ENCODE assay signal across 17 mouse cellular contexts in genomic region chr19:17168186-17168585, GRCm38 (mm10).
DNase-seq lines count a peak whose midpoint lies in the region; TF ChIP-seq lines count a peak whose summit lies in the region.
"Had no signal": no experiment of that assay in that cellular context is flagged by ENCODE, and none has a peak within 500 bp of the region (broad histone marks: within the 10 kb centered on the region; RNA-seq: fewer than 3 reads in every experiment).

No protein-coding gene starts in this region.

- no peak for TF ChIP-seq POLR2A in brain, embryonic 14.5 days (IDR thresholded peaks at IDR 0.05; ENCODE audit: borderline replicate concordance, extremely low read depth, insufficient read depth, insufficient read length, poor library complexity, severe bottlenecking)

- peak; percentile 54 for DNase-seq in heart, adult 11 months
- DNase-seq in heart, postnatal 36 days = no peak
- peak; percentile 15 for DNase-seq in brain, embryonic 14.5 days (ENCODE audit: low read depth)
- peak; percentile 56 to 78 for DNase-seq in natural killer cell, adult 2 months (ENCODE audit: low spot score in 2 of 2)
- no peak for DNase-seq in thymus, postnatal 36 days
- no peak for DNase-seq in frontal cortex, postnatal 36 days (ENCODE audit: low spot score in 2 of 2)
- DNase-seq: adrenal gland, adult 2 months; adrenal gland, adult 8-10 months; adrenal gland, postnatal 10 days; adrenal gland, postnatal 14 days; adrenal gland, postnatal 25 days; adrenal gland, postnatal 36 days; B cell, adult 2 months; cerebellum, adult 11 months; cerebellum, adult 11-12 months; cerebellum, adult 18-20 months; cerebellum, adult 2 months had no signal

- TF ChIP-seq CTCF in brain, embryonic 14.5 days (IDR thresholded peaks at IDR 0.05; ENCODE audit: borderline replicate concordance, extremely low read depth, insufficient read depth, insufficient read length) = no peak

- intact Hi-C loops in heart, postnatal 36 days (cut with DNase I) = no loop called here

Comparison
In these comparisons a context has a peak if more than half of its experiments do, and no peak if none do; other contexts are left out.
1. DNase-seq: peak in heart, adult 11 months (single experiment), brain, embryonic 14.5 days (single experiment) and natural killer cell, adult 2 months (2 of 2); none in heart, postnatal 36 days (0 of 2), thymus, postnatal 36 days (0 of 2) and frontal cortex, postnatal 36 days (0 of 2).